Mouse (Mus musculus) hindbrain, embryonic 15.5 days (tissue): ENCODE measurements at regions not wholly inside any gene's neighbourhood (a gene's known extent, or its start where the extent isn't known, plus 50 kb on each side); places are given as distances from the start of the nearest gene placed in this dataset.

Experiments used
- ATAC-seq: fragments of 200-750 bp; cut with Nextera tagmentation; 2 replicates; pipeline ENCODE4 v1.8.0; 2017; ENCODE audit warnings: low read depth, moderate number of reproducible peaks, moderate TSS enrichment; ENCODE audit not compliant: low FRiP score
- H3K27ac ChIP-seq: fragments of 300-500 bp; sonication (generic); replicated peaks from 2 replicates; pipeline ENCODE4 v1.5.1; 2015; ENCODE audit warnings: mild to moderate bottlenecking, inconsistent platforms
- H3K27me3 ChIP-seq: fragments of 300-500 bp; sonication (generic); 2 replicates; pipeline ENCODE4 v1.6.1; 2015; ENCODE audit warnings: control low read depth, inconsistent platforms
- H3K36me3 ChIP-seq: fragments of 300-500 bp; sonication (generic); 2 replicates; pipeline ENCODE4 v1.6.1; 2015; ENCODE audit warnings: control low read depth, inconsistent platforms
- H3K4me1 ChIP-seq: fragments of 300-500 bp; sonication (generic); replicated peaks from 2 replicates; pipeline ENCODE4 v1.6.1; 2015; ENCODE audit warnings: control low read depth, inconsistent platforms
- H3K4me2 ChIP-seq: fragments of 300-500 bp; sonication (generic); 2 replicates; pipeline ENCODE4 v1.6.1; 2015; ENCODE audit warnings: moderate library complexity, mild to moderate bottlenecking, inconsistent platforms
- H3K4me3 ChIP-seq: fragments of 300-500 bp; sonication (generic); 2 replicates; pipeline ENCODE4 v1.5.1; 2015; ENCODE audit warnings: mild to moderate bottlenecking, inconsistent platforms
- H3K9ac ChIP-seq: fragments of 300-500 bp; sonication (generic); 2 replicates; pipeline ENCODE4 v1.6.1; 2015; ENCODE audit warnings: inconsistent platforms
- H3K9me3 ChIP-seq: fragments of 300-500 bp; sonication (generic); 2 replicates; pipeline ENCODE4 v1.6.1; 2016; ENCODE audit warnings: control low read depth, inconsistent platforms
- WGBS: fragments of 180-500 bp; shearing (Covaris S2); methylation state at CpG from one replicate; pipeline ENCODE4 v1.1.7; 2015; 5-methylcytosine and 5-hydroxymethylcytosine counted together

DNA sequence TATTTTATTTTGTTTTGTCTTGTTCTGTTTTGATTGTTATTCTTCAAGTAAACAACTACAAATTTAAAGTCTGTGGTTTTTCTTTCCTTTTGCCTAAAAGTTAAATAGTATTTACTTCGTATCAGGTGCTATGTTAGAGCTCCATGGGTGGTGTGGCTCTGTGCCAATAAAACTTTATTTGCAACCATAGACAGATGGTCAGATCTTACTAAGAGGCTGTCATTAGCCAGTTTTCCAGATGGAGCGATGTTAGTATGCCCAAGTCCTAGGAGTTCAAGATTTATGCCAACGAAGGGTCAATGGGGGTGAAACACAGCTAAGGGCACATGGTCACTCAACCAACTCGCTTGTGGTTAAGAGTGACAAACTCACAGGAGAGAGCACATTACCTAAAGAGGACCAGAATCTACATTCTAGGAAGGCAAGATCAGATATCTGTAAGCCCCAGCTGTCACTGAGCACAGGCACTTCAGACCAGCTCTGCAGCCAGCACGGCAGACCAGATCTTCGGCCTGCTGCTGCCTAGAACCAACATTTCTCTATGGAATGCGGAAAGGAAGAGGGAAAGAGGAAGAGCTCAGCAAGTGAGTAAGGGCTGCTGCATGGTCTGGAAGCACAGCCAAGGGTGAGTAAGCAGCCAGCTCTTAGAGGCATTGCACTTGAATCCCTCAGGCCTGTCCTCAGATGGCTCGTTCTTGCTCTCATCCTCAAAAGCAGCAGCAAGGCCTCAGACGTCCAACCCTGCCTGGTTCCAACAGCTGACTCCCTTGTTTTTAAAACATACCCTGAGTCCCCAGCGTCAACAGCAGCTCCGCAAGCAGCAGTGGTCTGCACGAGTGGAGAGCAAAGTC lies 54.3 kb upstream of the Cd93 start:
- no peaks in the 10 kb centered on the region for H3K27me3 ChIP-seq
- H3K9me3 ChIP-seq: no peaks in the 10 kb centered on the region
- ATAC-seq: no peak

DNA sequence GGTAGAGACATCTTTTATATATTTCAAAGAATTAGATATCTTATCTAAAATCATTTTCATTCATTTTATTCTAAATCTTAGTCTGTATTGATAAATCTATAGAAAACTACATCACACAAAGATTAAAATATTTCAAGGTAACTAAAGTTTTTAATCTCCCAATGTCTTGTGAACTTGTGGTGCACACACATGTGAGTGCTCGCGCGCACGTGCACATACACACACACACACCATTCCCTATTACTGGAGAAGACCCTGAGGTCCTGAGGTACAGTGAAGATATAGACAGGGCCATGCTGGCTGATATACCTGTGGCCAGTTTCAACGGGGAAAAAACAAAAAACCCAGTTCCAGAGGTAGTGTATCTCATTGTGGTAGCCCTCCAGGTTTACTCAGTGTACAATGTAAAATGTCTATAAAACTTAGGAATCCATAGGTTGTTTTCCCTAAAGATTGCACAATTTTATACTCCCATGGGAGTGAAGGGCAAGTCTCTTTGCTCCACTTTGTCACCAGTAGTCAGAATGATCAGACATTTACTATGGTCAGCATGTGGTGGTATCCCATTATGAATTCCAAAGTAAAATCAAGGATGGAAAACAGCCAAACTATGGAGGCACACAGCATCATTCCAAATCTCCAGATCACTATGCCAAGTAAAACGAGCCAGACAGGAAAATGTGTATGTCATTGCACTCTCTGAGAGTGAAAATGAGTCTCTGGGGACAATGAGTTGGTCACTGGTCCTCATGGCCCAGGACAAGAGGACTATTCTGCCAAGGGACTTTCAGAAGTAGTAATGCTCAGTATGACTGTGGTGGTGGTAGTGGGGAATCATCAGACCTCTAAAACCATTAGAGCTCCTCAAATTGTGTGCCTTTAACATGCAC lies 53.0 kb upstream of the Cd93 start:
- no peak overlapping the region for H3K4me2 ChIP-seq
- no peaks in the 10 kb centered on the region for H3K27me3 ChIP-seq
- ATAC-seq: no peak
- H3K4me1 ChIP-seq: no peaks in the 10 kb centered on the region
- 88% methylated on average over 6 of the region's 6 CpGs for WGBS
- no peak overlapping the region for H3K27ac ChIP-seq
- no peaks in the 10 kb centered on the region for H3K36me3 ChIP-seq
- no peak overlapping the region for H3K4me3 ChIP-seq
- no peaks in the 10 kb centered on the region for H3K9me3 ChIP-seq
- H3K9ac ChIP-seq: no peak overlapping the region

More for the DNA sequence above, 54.3 kb upstream of the Cd93 start:
- WGBS: 79% methylated on average over 12 of the region's 12 CpGs
- no peaks in the 10 kb centered on the region for H3K4me1 ChIP-seq
- H3K4me2 ChIP-seq: no peak overlapping the region
- H3K4me3 ChIP-seq: no peak overlapping the region
- no peak overlapping the region for H3K27ac ChIP-seq
- H3K9ac ChIP-seq: no peak overlapping the region
- H3K36me3 ChIP-seq: no peaks in the 10 kb centered on the region

DNA sequence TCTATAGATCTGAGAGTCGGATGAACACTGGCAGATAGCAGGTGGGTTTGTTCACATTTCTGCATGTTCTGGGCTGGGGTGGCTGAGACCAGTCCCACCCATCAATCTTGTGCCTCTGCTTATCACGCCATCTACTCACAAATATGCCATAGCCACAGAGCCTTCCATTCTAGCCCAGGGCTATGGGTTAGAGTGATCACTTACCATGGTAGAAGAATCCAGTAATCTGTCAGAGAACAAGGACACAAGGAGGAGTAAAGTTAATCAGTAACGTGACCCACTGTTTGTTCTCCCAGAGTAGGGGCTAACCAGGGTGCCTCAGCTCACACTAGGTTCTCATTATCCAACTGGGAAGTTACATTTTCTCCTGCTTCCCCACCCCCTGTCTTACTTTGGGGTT lies 52.1 kb upstream of the Cd93 start:
- Histone ChIP-seq H3K9ac (no peak overlapping the region), H3K4me3 (no peak overlapping the region), H3K4me1 (no peaks in the 10 kb centered on the region), H3K9me3 (no peaks in the 10 kb centered on the region), H3K27ac (no peak overlapping the region), H3K27me3 (no peaks in the 10 kb centered on the region), H3K4me2 (no peak overlapping the region), H3K36me3 (no peaks in the 10 kb centered on the region)
- 61% methylated on average over 3 of the region's 3 CpGs for WGBS
- no peak for ATAC-seq

- Histone ChIP-seq H3K4me1 (no peaks in the 10 kb centered on the region), H3K9me3 (no peaks in the 10 kb centered on the region), H3K4me3 (no peak overlapping the region), H3K27me3 (no peaks in the 10 kb centered on the region), H3K27ac (no peak overlapping the region), H3K4me2 (no peak overlapping the region), H3K9ac (no peak overlapping the region), H3K36me3 (no peaks in the 10 kb centered on the region)
- no peak for ATAC-seq
Observed at GRCm38 (mm10) chr2:148493281-148493680, 49.9 kb upstream of the Cd93 start.
